Comparison of ENCODE assay signal across 8 mouse cellular contexts in the genomic region with DNA sequence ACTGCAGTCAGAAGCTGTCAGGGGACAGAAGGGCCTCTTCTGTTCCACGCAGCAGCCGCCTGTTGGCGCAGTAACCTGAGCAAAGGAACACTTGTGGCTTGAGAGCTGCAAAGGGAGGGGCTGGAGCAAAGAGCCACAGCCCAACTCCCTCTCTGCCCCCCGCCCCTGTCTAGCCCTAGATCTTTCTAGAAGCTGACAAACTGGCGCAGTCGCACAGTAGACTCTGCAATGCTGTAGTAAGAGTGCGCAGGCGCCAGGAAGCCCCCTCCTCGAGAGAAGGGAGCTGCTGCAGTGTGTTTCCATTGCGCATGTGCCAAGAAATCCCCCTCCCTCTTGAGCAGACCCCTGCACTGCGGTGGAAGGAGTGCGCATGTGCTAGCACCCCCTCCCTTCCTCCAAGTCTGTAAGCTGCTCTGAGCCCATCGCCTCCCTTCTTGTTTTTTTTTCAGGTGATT.
DNase-seq lines count a peak whose midpoint lies in the region; TF ChIP-seq lines count a peak whose summit lies in the region.

No protein-coding gene starts in this region.

- H3K4me3 ChIP-seq in cerebellum, adult 2 months (replicated peaks; ENCODE audit: insufficient read depth, low read depth, low read length), result no peak overlapping the region

- WGBS in cerebellum, adult 2 months, result 18% methylated on average over 13 of the region's 13 CpGs

- peak; percentile 7 to 8 for DNase-seq in cerebellum, postnatal 25 days
- DNase-seq in cerebellum, adult 2 months, result no peak
- peak; percentile 6 to 13 for DNase-seq in lung, adult 18-20 months
- no peak for DNase-seq in lung, postnatal 25 days (ENCODE audit: low spot score)
- peak; percentile 5 for DNase-seq in heart, postnatal 4 days
- DNase-seq in lung, postnatal 4 days, result peak; percentile 12 to 32
- peak; percentile 40 for DNase-seq in yolk sac, embryonic 10.5 days (ENCODE audit: low spot score)
- no peak for DNase-seq in T-cell, adult 2 months (ENCODE audit: low spot score)

- no peak for TF ChIP-seq POLR2A in cerebellum, adult 2 months (IDR thresholded peaks at IDR 0.05; ENCODE audit: borderline replicate concordance, insufficient read depth, low read length)

- no peak for TF ChIP-seq CTCF in cerebellum, adult 2 months (IDR thresholded peaks at IDR 0.05; ENCODE audit: borderline replicate concordance, insufficient read depth, low read depth, low read length)

- H3K27ac ChIP-seq in cerebellum, adult 2 months (ENCODE audit: insufficient read depth, low read length), result no peak overlapping the region

- no peaks in the 10 kb centered on the region for H3K4me1 ChIP-seq in cerebellum, adult 2 months (ENCODE audit: control insufficient read depth, insufficient read depth, low read length)

- no peaks in the 10 kb centered on the region; the same call in 1 of the 2 replicates for H3K27me3 ChIP-seq in cerebellum, adult 2 months (ENCODE audit: control insufficient read depth, insufficient read depth, low read length)

Comparison
In these comparisons a context has a peak if more than half of its experiments do, and no peak if none do; other contexts are left out.
1. DNase-seq: peak in cerebellum, postnatal 25 days (2 of 2), lung, adult 18-20 months (2 of 2), heart, postnatal 4 days (single experiment), lung, postnatal 4 days (2 of 2) and yolk sac, embryonic 10.5 days (single experiment); none in cerebellum, adult 2 months (0 of 2), lung, postnatal 25 days (single experiment) and T-cell, adult 2 months (single experiment).